Mouse (Mus musculus): ENCODE results near the gene Ormdl3. TPM values are rescaled to one million over a fixed set of nuclear protein-coding genes. Genes with fewer than 3 reads are reported as not detected.

Ormdl3 gene
- polyA plus RNA-seq, 1 experiment from 2014 or later, result 36.6 TPM

DNA sequence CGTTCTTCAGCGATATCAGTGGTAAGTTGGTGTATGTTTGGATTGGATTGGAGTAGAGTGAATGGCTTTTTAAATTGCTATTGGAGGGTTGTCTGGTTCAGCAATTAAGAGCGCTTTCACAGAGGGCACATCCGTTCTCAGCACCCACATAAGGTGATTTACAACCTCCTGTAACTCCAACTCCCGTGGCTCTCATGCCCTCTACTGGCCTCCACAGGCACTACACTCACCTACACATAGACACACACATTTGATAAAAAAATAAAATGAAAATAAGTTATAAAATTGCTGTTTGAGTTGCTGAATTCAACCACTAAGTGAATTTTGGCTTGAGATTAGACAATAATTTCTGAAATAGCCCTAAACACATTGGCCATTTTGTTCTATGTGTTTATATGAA lies 46.8 kb downstream of the Ormdl3 start:
- Histone ChIP-seq H3K27ac (ENCODE audit: low read length) (no peak overlapping the region), H3K4me3 (ENCODE audit: low read depth, low read length) (no peak overlapping the region), H3K4me1 (ENCODE audit: control insufficient read depth, low read depth, low read length) (no peaks in the 10 kb centered on the region), H3K27me3 (ENCODE audit: control insufficient read depth, insufficient read depth, low read depth, low read length) (peaks cover 28% of the 10 kb centered on the region), H3K9ac (ENCODE audit: low read depth, low read length) (no peak overlapping the region), H3K9me3 (replicated peaks; ENCODE audit: control insufficient read depth, low read length) (0 out of 2 replicates have a peak, but pooled peaks cover 2% of the 10 kb centered on the region), H3K4me2 (ENCODE audit: low read depth, low read length) (no peak overlapping the region), H3K36me3 (ENCODE audit: control insufficient read depth, insufficient read depth) (no peaks in the 10 kb centered on the region)
- no peak for ATAC-seq (ENCODE audit: low read depth)
- WGBS (ENCODE audit: insufficient replicate concordance), result 69% methylated on average over 5 of the region's 5 CpGs

DNA sequence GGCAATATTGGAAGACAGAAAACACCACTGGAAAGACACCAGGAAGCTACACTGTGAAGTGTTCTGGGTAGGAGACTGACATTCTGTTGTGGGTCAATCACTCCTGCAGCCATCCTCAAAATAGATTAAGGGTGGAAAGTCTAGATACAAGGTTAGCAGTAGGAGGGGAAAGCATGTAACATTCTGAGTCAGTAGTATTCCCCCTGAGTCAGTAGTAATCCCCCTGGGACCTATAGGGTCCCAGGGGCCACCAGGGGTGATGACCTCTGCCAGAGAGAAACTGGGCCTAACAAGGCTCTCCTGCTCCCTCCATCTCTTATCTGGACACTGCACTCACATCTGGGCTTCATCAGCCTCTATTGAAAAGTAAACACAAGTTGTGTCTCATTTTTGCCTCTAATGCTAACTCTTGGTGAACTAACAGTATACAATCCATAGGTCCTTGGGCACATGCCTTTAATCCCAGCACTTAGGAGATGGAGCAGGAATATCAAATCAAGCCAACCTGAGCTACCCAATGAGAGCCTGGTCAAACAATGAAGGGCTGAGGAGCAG lies 49.6 kb downstream of the Ormdl3 start:
- ATAC-seq (ENCODE audit: low read depth), result no peak
- Histone ChIP-seq H3K9me3 (replicated peaks; ENCODE audit: control insufficient read depth, low read length) (0 out of 2 replicates have a peak, but pooled peaks cover 2% of the 10 kb centered on the region), H3K27ac (ENCODE audit: low read length) (no peak overlapping the region), H3K36me3 (ENCODE audit: control insufficient read depth, insufficient read depth) (no peaks in the 10 kb centered on the region), H3K4me3 (ENCODE audit: low read depth, low read length) (no peak overlapping the region), H3K9ac (ENCODE audit: low read depth, low read length) (no peak overlapping the region), H3K4me1 (ENCODE audit: control insufficient read depth, low read depth, low read length) (no peaks in the 10 kb centered on the region), H3K27me3 (ENCODE audit: control insufficient read depth, insufficient read depth, low read depth, low read length) (peaks cover 7% of the 10 kb centered on the region), H3K4me2 (ENCODE audit: low read depth, low read length) (no peak overlapping the region)

Other genes starting within 250 kb of the Ormdl3 start
- 0.79 and 1.9 TPM in 2 replicates for gene Ppp1r1b, start 239.0 kb downstream of the Ormdl3 start, polyA plus RNA-seq (2015; fragmentation: Nextera tagmentation; extraction: Ambion mirVana)
- 16.5 and 17.3 TPM in 2 replicates for gene Stard3, start 229.0 kb downstream of the Ormdl3 start, polyA plus RNA-seq (2015; fragmentation: Nextera tagmentation; extraction: Ambion mirVana)
- gene Tcap, start 203.6 kb downstream of the Ormdl3 start, polyA plus RNA-seq (2015; fragmentation: Nextera tagmentation; extraction: Ambion mirVana), result 0.98 and 1.7 TPM in 2 replicates
- gene Pnmt, start 200.9 kb downstream of the Ormdl3 start, polyA plus RNA-seq (2015; fragmentation: Nextera tagmentation; extraction: Ambion mirVana), result 0.12 TPM in 1 of 2 replicates, not detected in the other
- 3.3 and 3.4 TPM in 2 replicates for gene Pgap3, start 186.9 kb downstream of the Ormdl3 start, polyA plus RNA-seq (2015; fragmentation: Nextera tagmentation; extraction: Ambion mirVana)
- gene Erbb2, start 174.9 kb downstream of the Ormdl3 start, polyA plus RNA-seq (2015; fragmentation: Nextera tagmentation; extraction: Ambion mirVana), result 1.8 and 2.1 TPM in 2 replicates
- gene Mien1, start 148.4 kb downstream of the Ormdl3 start, polyA plus RNA-seq (2015; fragmentation: Nextera tagmentation; extraction: Ambion mirVana), result 55.9 and 57.9 TPM in 2 replicates
- 28.5 and 36.0 TPM in 2 replicates for gene Grb7, start 141.0 kb downstream of the Ormdl3 start, polyA plus RNA-seq (2015; fragmentation: Nextera tagmentation; extraction: Ambion mirVana)
- 0.19 and 0.20 TPM in 2 replicates for gene Ikzf3, start 41.3 kb downstream of the Ormdl3 start, polyA plus RNA-seq (2015; fragmentation: Nextera tagmentation; extraction: Ambion mirVana)
- gene Zpbp2, start 36.3 kb downstream of the Ormdl3 start, polyA plus RNA-seq (2015; fragmentation: Nextera tagmentation; extraction: Ambion mirVana), result 0.60 and 0.85 TPM in 2 replicates
- gene Lrrc3c, start 10.9 kb upstream of the Ormdl3 start, polyA plus RNA-seq (2015; fragmentation: Nextera tagmentation; extraction: Ambion mirVana), result not detected in 2 replicates
- gene Gm12355, start 38.3 kb upstream of the Ormdl3 start, polyA plus RNA-seq (2015; fragmentation: Nextera tagmentation; extraction: Ambion mirVana), result 0.12 and 0.47 TPM in 2 replicates
- gene Gsdma3, start 39.0 kb upstream of the Ormdl3 start, polyA plus RNA-seq (2015; fragmentation: Nextera tagmentation; extraction: Ambion mirVana), result not detected in 2 replicates
- gene Gsdma2, start 59.4 kb upstream of the Ormdl3 start, polyA plus RNA-seq (2015; fragmentation: Nextera tagmentation; extraction: Ambion mirVana), result not detected in 2 replicates
- 0.04 TPM in 1 of 2 replicates, not detected in the other for gene Gsdma, start 77.0 kb upstream of the Ormdl3 start, polyA plus RNA-seq (2015; fragmentation: Nextera tagmentation; extraction: Ambion mirVana)
- 86.4 and 86.5 TPM in 2 replicates for gene Psmd3, start 95.2 kb upstream of the Ormdl3 start, polyA plus RNA-seq (2015; fragmentation: Nextera tagmentation; extraction: Ambion mirVana)
- gene Csf3, start 113.9 kb upstream of the Ormdl3 start, polyA plus RNA-seq (2015; fragmentation: Nextera tagmentation; extraction: Ambion mirVana), result not detected in 2 replicates
- 22.8 and 23.8 TPM in 2 replicates for gene Med24, start 142.1 kb upstream of the Ormdl3 start, polyA plus RNA-seq (2015; fragmentation: Nextera tagmentation; extraction: Ambion mirVana)
- 6.5 and 7.7 TPM in 2 replicates for gene Thra, start 153.3 kb upstream of the Ormdl3 start, polyA plus RNA-seq (2015; fragmentation: Nextera tagmentation; extraction: Ambion mirVana)
- 0.65 and 0.66 TPM in 2 replicates for gene Nr1d1, start 188.0 kb upstream of the Ormdl3 start, polyA plus RNA-seq (2015; fragmentation: Nextera tagmentation; extraction: Ambion mirVana)
- gene Msl1, start 208.1 kb upstream of the Ormdl3 start, polyA plus RNA-seq (2015; fragmentation: Nextera tagmentation; extraction: Ambion mirVana), result 4.9 and 5.3 TPM in 2 replicates
- gene Casc3, start 217.5 kb upstream of the Ormdl3 start, polyA plus RNA-seq (2015; fragmentation: Nextera tagmentation; extraction: Ambion mirVana), result 11.6 and 13.6 TPM in 2 replicates
- 0.06 and 0.18 TPM in 2 replicates for gene Rapgefl1, start 249.4 kb upstream of the Ormdl3 start, polyA plus RNA-seq (2015; fragmentation: Nextera tagmentation; extraction: Ambion mirVana)

All from liver, embryonic 16.5 days (tissue).